Mouse (Mus musculus): ENCODE measurements at regions not wholly inside any gene's neighbourhood (a gene's known extent, or its start where the extent isn't known, plus 50 kb on each side); places are given as distances from the start of the nearest gene placed in this dataset.

DNA sequence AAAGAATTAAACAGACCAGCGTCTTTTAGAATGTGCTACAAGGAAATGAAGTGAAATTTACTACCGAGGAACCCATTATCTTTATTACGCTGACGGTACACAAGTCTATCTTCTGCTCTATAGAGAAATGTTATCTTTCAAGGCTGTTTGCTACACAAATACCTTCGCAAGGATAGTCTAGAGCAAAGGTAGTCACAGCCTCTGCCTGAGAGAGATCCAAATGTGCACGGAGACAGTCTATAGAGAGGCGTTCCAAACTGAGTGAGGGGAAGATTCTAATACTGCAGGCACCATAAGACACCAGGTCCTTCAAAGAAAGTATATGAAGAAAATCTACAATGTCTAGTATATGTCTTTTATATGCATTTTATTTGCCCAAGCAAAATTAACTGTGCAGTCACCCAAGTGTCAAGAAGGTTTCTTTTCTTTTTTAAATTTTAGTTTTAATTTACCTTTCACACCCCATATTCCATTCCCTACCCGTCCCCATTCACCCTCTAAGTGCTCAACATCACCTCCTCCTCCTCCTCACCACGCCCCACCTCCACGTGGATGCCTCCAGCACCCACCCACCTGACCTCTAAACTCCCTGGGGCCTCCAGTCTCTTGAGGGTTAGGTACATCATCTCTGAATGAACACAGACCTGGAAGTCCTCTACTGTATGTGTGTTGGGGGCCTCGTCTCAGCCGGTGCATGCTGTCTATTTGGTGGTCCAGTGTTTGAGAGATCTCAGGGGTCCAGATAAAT lies 99.7 kb upstream of the Pde3a start:
- Histone ChIP-seq H3K9me3 (ENCODE audit: control insufficient read depth, low read length) (no peaks in the 10 kb centered on the region), H3K4me2 (ENCODE audit: low read depth, severe bottlenecking) (no peak overlapping the region), H3K4me1 (ENCODE audit: control insufficient read depth, insufficient read depth, low read length) (no peaks in the 10 kb centered on the region), H3K4me3 (ENCODE audit: low read depth, low read length) (no peak overlapping the region), H3K27me3 (ENCODE audit: control insufficient read depth, insufficient read depth, low read length) (no peaks in the 10 kb centered on the region), H3K36me3 (ENCODE audit: control insufficient read depth, insufficient read depth, low read length) (no peaks in the 10 kb centered on the region), H3K27ac (replicated peaks; ENCODE audit: low read depth, low read length) (no peak overlapping the region), H3K9ac (ENCODE audit: low read length) (no peak overlapping the region)
- DNase-seq (ENCODE audit: low spot score): no peak
- no peak for ATAC-seq (ENCODE audit: insufficient number of reproducible peaks, low FRiP score, low TSS enrichment, low read depth)
- 85% methylated on average over 12 of the region's 12 CpGs for WGBS

DNA sequence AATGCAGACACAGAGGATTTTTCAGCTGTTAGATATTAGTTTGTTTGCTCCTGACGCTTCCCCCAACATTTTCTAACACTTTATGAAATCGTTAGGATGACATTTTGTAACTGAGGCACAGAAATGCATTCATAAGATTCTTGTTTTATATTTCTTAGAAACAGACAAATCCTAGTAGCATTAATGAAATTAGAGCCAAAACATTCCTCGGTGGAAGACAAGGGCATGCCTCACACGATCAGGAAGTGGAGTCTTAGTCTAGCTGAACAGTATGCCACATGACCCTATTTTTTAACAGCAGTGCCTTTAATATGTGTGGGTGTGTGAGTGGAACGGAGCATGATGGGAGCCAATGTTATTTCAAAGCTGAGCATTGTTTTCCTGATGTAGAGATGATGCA lies 89.7 kb upstream of the Pde3a start:
- Histone ChIP-seq H3K4me3 (ENCODE audit: low read depth, low read length) (no peak overlapping the region), H3K27ac (replicated peaks; ENCODE audit: low read depth, low read length) (no peak overlapping the region), H3K9ac (ENCODE audit: low read length) (no peak overlapping the region), H3K36me3 (ENCODE audit: control insufficient read depth, insufficient read depth, low read length) (no peaks in the 10 kb centered on the region), H3K27me3 (ENCODE audit: control insufficient read depth, insufficient read depth, low read length) (no peaks in the 10 kb centered on the region), H3K4me2 (ENCODE audit: low read depth, severe bottlenecking) (no peak overlapping the region), H3K9me3 (ENCODE audit: control insufficient read depth, low read length) (no peaks in the 10 kb centered on the region), H3K4me1 (ENCODE audit: control insufficient read depth, insufficient read depth, low read length) (no peaks in the 10 kb centered on the region)
- 82% methylated on average over 5 of the region's 5 CpGs for WGBS
- DNase-seq (ENCODE audit: low spot score) (no peak), ATAC-seq (ENCODE audit: insufficient number of reproducible peaks, low FRiP score, low TSS enrichment, low read depth) (no peak)

DNA sequence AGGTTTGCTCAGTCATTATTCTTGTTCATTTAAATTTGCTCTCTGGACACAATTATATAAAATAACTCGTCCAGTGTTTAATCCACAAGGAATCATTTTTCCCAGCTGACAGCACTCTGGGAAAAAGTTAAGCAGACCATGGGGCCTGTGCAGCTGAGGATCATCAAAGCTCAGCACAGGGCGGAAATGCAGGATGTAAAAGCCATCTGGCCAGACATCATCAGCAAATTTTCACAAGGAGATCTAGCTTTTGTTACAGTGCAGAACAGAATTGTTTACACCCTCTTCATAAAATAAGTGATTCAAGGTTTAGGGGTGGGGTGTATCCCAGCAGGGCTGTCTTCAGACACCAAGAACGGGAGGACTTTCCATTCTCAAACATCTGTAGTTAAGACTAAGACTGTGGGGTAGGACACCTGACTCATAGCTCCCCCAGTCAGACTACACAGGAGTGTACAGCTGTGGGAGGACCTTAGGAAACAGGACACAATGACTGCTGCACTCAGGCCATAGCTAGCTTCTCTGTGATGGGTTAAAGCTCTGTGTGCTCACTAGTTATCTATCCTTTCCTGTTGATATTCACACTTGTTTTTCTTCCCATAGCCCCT lies 87.3 kb upstream of the Pde3a start:
- H3K9ac ChIP-seq (ENCODE audit: low read length): no peak overlapping the region
- H3K4me2 ChIP-seq (ENCODE audit: low read depth, severe bottlenecking): no peak overlapping the region
- no peaks in the 10 kb centered on the region for H3K9me3 ChIP-seq (ENCODE audit: control insufficient read depth, low read length)
- H3K27ac ChIP-seq (replicated peaks; ENCODE audit: low read depth, low read length): no peak overlapping the region
- WGBS: 68% methylated on average over 3 of the region's 3 CpGs
- H3K4me3 ChIP-seq (ENCODE audit: low read depth, low read length): no peak overlapping the region
- H3K4me1 ChIP-seq (ENCODE audit: control insufficient read depth, insufficient read depth, low read length): no peaks in the 10 kb centered on the region
- no peaks in the 10 kb centered on the region for H3K36me3 ChIP-seq (ENCODE audit: control insufficient read depth, insufficient read depth, low read length)
- ATAC-seq (ENCODE audit: insufficient number of reproducible peaks, low FRiP score, low TSS enrichment, low read depth) (peak; percentile 68; the same call in 1 of the 2 replicates), DNase-seq (ENCODE audit: low spot score) (no peak)
- H3K27me3 ChIP-seq (ENCODE audit: control insufficient read depth, insufficient read depth, low read length): no peaks in the 10 kb centered on the region

DNA sequence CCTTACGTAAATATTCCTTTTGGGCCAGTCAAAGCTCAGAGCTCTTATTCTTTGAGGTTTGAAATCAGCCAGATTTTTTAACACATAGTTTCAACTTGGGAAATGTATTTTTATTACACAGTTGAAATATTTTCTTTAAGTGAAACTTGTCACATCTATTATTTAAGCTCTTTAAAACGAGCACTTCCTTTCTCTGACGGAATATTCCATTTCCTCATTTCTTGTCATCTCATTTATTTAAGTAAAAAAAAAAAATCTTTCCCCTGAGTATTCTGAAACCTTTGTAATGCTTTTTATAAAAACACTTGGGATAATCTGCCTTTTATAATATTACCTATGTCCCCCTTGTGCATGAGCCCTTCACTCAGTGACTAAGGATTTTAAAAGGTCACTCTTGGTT lies 81.8 kb upstream of the Pde3a start:
- H3K36me3 ChIP-seq (ENCODE audit: control insufficient read depth, insufficient read depth, low read length): no peaks in the 10 kb centered on the region
- H3K4me2 ChIP-seq (ENCODE audit: low read depth, severe bottlenecking): no peak overlapping the region
- no peak overlapping the region for H3K9ac ChIP-seq (ENCODE audit: low read length)
- H3K9me3 ChIP-seq (ENCODE audit: control insufficient read depth, low read length): no peaks in the 10 kb centered on the region
- no peak for ATAC-seq (ENCODE audit: insufficient number of reproducible peaks, low FRiP score, low TSS enrichment, low read depth)
- H3K4me1 ChIP-seq (ENCODE audit: control insufficient read depth, insufficient read depth, low read length): no peaks in the 10 kb centered on the region
- 75% methylated on average over 3 of the region's 3 CpGs for WGBS
- H3K27ac ChIP-seq (replicated peaks; ENCODE audit: low read depth, low read length): no peak overlapping the region
- no peak overlapping the region for H3K4me3 ChIP-seq (ENCODE audit: low read depth, low read length)
- no peak for DNase-seq (ENCODE audit: low spot score)
- H3K27me3 ChIP-seq (ENCODE audit: control insufficient read depth, insufficient read depth, low read length): no peaks in the 10 kb centered on the region

DNA sequence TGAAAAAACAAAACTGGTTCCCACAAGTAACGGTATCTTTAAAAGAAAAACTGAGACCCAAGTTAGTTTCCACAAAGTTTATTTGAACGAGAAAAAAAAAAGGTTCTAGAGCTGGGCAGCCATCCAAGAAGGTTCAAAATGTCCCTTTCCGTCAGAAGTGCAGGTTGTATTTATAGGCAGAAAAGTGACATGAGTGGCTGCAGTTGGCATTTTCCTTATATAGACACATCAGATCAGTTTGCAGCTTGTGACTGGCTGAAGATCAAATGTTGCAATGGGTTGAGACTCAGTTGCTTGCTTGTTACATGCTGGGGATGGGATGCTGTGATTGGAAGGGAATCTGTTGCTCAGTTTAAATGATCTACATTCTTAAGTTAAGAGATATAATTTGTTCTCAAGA lies 80.7 kb upstream of the Pde3a start:
- 75% methylated on average over 3 of the region's 3 CpGs for WGBS
- ATAC-seq (ENCODE audit: insufficient number of reproducible peaks, low FRiP score, low TSS enrichment, low read depth) (no peak), DNase-seq (ENCODE audit: low spot score) (no peak)
- Histone ChIP-seq H3K27me3 (ENCODE audit: control insufficient read depth, insufficient read depth, low read length) (no peaks in the 10 kb centered on the region), H3K9me3 (ENCODE audit: control insufficient read depth, low read length) (no peaks in the 10 kb centered on the region), H3K36me3 (ENCODE audit: control insufficient read depth, insufficient read depth, low read length) (no peaks in the 10 kb centered on the region), H3K9ac (ENCODE audit: low read length) (no peak overlapping the region), H3K4me1 (ENCODE audit: control insufficient read depth, insufficient read depth, low read length) (no peaks in the 10 kb centered on the region), H3K27ac (replicated peaks; ENCODE audit: low read depth, low read length) (no peak overlapping the region), H3K4me3 (ENCODE audit: low read depth, low read length) (no peak overlapping the region), H3K4me2 (ENCODE audit: low read depth, severe bottlenecking) (no peak overlapping the region)

DNA sequence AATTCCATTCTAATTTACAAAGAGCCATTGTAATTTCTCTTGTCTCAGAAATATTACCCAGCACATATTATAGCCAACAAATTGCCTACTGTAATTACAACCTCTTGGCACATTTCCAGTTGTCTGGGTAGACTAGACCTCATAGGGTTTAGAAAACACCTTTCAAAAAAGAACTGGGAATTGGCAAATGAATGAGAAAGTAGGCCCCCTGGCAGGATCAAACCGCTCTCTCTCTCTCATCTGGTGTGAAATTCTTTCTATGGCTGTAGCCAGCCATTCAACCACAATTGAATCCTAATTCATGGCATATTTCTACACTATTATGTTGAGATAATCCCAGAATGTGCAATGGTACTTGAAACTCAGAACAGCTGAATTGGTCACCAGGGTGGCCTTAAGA lies 65.3 kb upstream of the Pde3a start:
- DNase-seq (ENCODE audit: low spot score) (no peak), ATAC-seq (ENCODE audit: insufficient number of reproducible peaks, low FRiP score, low TSS enrichment, low read depth) (no peak)
- Histone ChIP-seq H3K9ac (ENCODE audit: low read length) (no peak overlapping the region), H3K4me2 (ENCODE audit: low read depth, severe bottlenecking) (no peak overlapping the region), H3K9me3 (ENCODE audit: control insufficient read depth, low read length) (no peaks in the 10 kb centered on the region), H3K4me3 (ENCODE audit: low read depth, low read length) (no peak overlapping the region), H3K36me3 (ENCODE audit: control insufficient read depth, insufficient read depth, low read length) (no peaks in the 10 kb centered on the region), H3K27me3 (ENCODE audit: control insufficient read depth, insufficient read depth, low read length) (no peaks in the 10 kb centered on the region), H3K4me1 (ENCODE audit: control insufficient read depth, insufficient read depth, low read length) (no peaks in the 10 kb centered on the region), H3K27ac (replicated peaks; ENCODE audit: low read depth, low read length) (no peak overlapping the region)
- WGBS: 66% methylated on average over 1 of the region's 1 CpGs

DNA sequence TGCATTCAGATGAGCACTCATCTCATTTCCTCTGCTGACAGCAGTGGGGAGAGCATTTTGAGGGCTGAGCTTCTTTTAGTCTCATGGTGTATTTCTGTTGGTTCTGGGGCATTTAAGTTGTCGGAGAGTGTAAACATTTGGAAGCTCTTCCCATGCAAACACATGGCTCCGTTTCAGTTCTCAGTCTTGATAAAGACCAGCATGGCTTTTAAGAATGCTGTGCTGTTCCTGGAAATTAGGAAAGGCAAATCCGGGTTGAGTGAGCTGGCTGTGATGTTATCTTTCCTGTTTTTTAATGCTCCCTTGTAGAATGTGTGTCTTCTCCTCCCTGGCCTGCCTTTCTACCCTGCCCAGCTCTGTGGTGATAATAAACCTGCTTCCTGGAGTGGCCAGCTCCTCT lies 61.0 kb upstream of the Pde3a start:
- Histone ChIP-seq H3K4me2 (ENCODE audit: low read depth, severe bottlenecking) (no peak overlapping the region), H3K4me3 (ENCODE audit: low read depth, low read length) (no peak overlapping the region), H3K36me3 (ENCODE audit: control insufficient read depth, insufficient read depth, low read length) (no peaks in the 10 kb centered on the region), H3K4me1 (ENCODE audit: control insufficient read depth, insufficient read depth, low read length) (no peaks in the 10 kb centered on the region), H3K27ac (replicated peaks; ENCODE audit: low read depth, low read length) (no peak overlapping the region), H3K27me3 (ENCODE audit: control insufficient read depth, insufficient read depth, low read length) (no peaks in the 10 kb centered on the region), H3K9ac (ENCODE audit: low read length) (no peak overlapping the region), H3K9me3 (ENCODE audit: control insufficient read depth, low read length) (no peaks in the 10 kb centered on the region)
- ATAC-seq (ENCODE audit: insufficient number of reproducible peaks, low FRiP score, low TSS enrichment, low read depth) (no peak), DNase-seq (ENCODE audit: low spot score) (no peak)
- 54% methylated on average over 3 of the region's 3 CpGs for WGBS

DNA sequence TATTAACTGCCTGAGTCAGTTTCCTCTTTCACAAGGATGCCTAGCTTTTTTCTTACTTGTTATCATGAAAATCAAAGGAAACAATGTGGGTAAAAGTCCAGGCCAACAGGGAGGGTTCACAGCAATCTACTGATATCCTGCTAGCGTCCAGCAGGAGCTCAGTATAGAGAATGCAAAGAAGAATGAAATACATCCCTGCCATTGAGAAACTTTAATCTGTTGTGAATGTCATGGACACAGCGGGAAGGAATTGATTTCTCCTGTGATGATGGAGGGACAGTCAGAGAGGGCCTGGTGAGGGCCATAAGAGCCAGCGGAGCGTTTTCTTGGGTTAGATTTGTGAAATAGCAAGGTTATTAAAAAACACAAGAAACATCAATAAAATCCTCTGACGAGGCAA lies 60.0 kb upstream of the Pde3a start:
- Histone ChIP-seq H3K9me3 (ENCODE audit: control insufficient read depth, low read length) (no peaks in the 10 kb centered on the region), H3K4me2 (ENCODE audit: low read depth, severe bottlenecking) (no peak overlapping the region), H3K4me3 (ENCODE audit: low read depth, low read length) (no peak overlapping the region), H3K27me3 (ENCODE audit: control insufficient read depth, insufficient read depth, low read length) (no peaks in the 10 kb centered on the region), H3K4me1 (ENCODE audit: control insufficient read depth, insufficient read depth, low read length) (no peaks in the 10 kb centered on the region), H3K9ac (ENCODE audit: low read length) (no peak overlapping the region), H3K36me3 (ENCODE audit: control insufficient read depth, insufficient read depth, low read length) (no peaks in the 10 kb centered on the region), H3K27ac (replicated peaks; ENCODE audit: low read depth, low read length) (no peak overlapping the region)
- WGBS: 89% methylated on average over 5 of the region's 5 CpGs
- DNase-seq (ENCODE audit: low spot score) (no peak), ATAC-seq (ENCODE audit: insufficient number of reproducible peaks, low FRiP score, low TSS enrichment, low read depth) (no peak)

DNA sequence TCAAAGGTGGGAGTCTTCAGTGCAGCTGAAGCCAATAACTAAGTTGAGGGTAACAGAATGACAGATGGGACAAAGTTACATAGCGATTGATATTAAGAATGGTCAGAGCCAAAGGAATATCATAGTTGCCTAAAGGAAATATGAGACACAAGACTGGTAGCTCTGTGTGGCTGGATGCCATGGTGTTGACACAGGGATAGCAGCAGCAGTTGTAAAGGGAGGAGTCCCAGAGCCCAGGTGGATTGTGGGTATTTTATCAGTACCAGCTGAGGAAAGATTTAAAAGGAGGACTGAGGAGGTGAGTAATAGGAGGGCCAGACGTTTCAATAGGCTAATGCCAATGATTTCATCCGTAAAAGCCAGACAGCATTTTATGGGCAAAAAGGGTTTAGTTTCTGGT lies 59.4 kb upstream of the Pde3a start:
- Histone ChIP-seq H3K4me3 (ENCODE audit: low read depth, low read length) (no peak overlapping the region), H3K9me3 (ENCODE audit: control insufficient read depth, low read length) (no peaks in the 10 kb centered on the region), H3K4me1 (ENCODE audit: control insufficient read depth, insufficient read depth, low read length) (no peaks in the 10 kb centered on the region), H3K27ac (replicated peaks; ENCODE audit: low read depth, low read length) (no peak overlapping the region), H3K9ac (ENCODE audit: low read length) (no peak overlapping the region), H3K36me3 (ENCODE audit: control insufficient read depth, insufficient read depth, low read length) (no peaks in the 10 kb centered on the region), H3K27me3 (ENCODE audit: control insufficient read depth, insufficient read depth, low read length) (no peaks in the 10 kb centered on the region), H3K4me2 (ENCODE audit: low read depth, severe bottlenecking) (no peak overlapping the region)
- ATAC-seq (ENCODE audit: insufficient number of reproducible peaks, low FRiP score, low TSS enrichment, low read depth) (no peak), DNase-seq (ENCODE audit: low spot score) (no peak)
- 76% methylated on average over 3 of the region's 3 CpGs for WGBS

All from limb, embryonic 11.5 days (tissue).